Mouse (Mus musculus) spleen, postnatal 4 days (tissue): ENCODE measurements around the gene 1700008P02Rik.
"Not testable (repeated sequence)": the region's sequence is repeated elsewhere in the genome, so short reads cannot be mapped to it uniquely, and the experiment has no call there.

ENCODE experiments used
- DNase-seq, 2 experiments: peaks; one replicate each; pipeline ENCODE4 v3.0.0; 2022; ENCODE audit warnings: low spot score in 2 of 2

1700008P02Rik gene

DNA sequence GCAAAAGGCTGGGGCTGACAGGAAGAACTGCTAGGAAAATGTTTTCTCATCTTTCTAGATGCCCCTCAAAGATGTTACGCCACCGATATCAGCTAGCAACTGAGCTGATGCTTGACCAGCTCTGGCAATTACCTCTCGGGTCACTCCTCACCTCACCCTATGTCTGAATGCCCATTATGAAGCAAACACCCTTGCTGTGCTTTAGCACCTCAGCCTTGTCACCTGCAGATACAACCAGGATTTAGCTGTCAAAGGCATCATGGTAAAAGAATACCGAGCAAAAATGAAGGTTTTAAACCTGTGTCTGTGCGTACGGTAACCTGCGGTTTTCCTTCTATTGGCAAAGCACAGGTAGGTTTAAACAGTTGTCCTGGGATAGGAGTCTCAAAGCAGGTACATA, at the start of gene 1700008P02Rik:
Gene 1700008P02Rik (minus strand): TSS at position 101 of the 400 bp plus-strand sequence.
- DNase-seq: no peak

DNA sequence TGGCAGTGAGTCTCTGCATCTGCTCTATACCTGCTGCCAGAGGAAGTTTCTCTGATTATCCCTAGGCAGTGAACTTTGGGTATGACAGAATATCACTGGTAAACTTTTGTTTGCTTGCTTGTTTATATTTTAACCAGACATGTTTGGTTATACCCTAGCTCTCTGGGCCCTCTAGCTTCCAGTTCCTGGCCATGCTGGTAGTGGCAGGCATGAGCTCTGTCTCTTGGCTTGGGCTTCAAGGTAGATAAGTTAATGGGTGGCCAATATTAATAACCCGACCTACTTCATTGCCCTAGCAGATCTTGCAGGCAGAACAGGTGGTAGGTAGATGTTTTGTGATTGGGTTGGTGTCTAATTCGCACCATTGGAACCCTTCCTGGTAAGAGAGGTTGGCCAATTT, 29.2 kb upstream of the 1700008P02Rik start:
- DNase-seq: no peak

DNA sequence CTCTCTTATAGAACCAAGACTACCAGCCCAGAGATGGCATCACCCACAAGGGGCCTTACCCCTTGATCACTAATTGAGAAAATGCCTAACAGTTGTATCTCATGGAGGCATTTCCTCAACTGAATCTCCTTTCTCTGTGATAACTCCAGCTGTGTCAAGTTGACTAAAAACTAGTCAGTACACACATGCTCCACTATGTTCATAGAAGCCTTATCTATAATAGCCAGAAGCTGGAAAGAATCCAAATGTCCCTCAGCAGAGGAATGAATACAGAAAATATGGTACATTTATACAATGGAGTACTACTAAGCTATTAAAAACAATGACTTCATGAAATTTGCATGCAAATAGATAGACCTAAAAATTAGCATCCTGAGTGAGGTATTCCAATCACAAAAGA, 17.9 kb upstream of the 1700008P02Rik start:
- DNase-seq: not testable (repeated sequence)

DNA sequence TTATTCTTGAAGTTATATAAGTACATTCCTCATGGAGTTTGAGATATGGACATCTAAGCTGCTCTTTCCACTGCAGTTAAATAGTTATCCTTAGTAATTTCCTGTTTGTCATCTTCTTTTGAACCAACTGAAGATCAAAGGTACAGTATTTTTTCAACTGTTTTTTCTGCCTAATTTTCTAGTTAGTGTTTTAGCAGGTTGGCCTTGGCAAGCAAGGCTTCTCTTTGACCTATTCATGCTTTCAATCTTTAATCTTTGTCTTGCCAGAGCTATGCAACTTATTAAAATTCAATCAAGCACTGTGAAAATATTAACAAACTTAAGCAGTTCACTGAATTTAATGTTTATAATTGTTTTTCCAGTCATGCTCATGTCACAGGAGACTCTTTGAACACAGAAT, 14.0 kb upstream of the 1700008P02Rik start:
- no peak for DNase-seq

DNA sequence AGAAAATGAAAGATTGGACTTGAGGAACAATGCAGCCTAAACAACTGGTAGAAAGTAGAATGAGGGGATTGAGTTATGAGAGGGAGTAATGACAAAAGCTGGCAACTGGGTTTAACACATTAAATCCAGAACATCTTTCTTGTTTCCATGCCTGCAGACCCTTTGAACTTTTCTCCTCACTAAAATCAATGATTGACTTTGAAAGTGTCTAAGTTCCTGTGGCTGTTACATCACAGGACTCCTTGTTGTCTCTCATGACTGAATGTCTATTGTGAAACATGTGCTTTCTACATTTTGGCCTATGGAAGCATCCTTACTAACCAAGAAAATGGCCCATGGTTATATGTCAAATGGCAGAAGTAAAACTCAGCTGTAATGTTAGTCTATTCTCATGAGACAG, 2.4 kb downstream of the 1700008P02Rik start:
- DNase-seq: no peak
